Mouse (Mus musculus): ENCODE measurements around the gene Hps3.
A peak's percentile ranks its signal among the peaks of the same experiment; 100 is the strongest.
"Not testable (repeated sequence)": the region's sequence is repeated elsewhere in the genome, so short reads cannot be mapped to it uniquely, and the experiment has no call there.

The Hps3 gene

DNA sequence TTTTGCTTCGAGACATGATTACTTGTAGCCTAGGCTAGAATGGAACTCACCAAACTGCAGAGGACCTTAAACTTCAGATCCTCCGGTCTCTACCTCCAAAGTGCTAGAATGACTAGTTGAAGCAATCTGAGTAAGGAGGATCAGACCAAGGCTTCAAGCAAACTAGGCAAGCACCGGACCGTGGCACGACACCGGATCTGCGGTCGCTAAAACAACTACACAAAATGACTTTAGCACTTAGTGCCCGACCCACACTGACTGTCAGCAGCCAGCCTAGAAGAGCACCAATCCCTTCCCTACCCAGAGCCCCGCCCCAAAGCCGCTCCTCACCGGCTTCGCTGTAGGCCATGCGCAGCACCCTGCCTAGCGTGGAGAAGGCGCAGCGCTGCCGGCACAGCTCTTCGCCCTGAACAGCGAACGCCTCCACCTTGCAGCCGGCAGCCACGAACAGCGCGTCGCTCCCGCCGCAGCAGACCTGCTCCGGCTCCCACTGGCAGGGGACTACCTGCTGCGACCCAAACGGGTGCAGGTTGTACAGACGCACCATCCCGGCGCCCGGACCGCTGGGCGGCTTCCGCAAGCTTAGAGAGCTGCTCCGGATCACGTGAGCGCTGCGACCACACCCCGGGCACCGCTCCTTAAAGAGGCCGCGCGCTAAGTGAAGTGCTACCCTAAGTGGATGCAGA lies at the start of gene Hps3:
Gene Hps3, minus strand, starts transcription at position 597 of the 686 bp plus-strand sequence.
- DNase-seq (ENCODE audit: low spot score), result peak; percentile 26

DNA sequence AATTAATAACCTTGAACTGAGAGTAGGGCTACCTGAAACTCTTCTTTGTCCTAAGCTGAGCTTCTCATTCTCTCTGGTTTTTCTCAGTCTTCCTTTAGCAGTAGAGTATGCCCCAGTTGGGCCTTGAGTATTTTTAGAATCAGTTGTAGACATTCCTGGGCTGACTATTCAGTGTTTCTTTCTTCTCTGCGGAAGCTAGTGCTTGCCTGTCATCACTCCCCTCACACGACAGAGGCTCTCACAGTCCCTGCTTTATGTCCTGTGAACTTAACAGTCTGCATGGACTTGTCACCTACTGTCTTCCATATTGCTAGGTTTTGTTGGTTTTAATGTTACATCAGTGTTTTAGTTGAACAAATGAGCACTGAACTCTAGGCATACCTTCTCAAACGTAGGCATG lies 47.0 kb upstream of the Hps3 start:
- DNase-seq (ENCODE audit: low spot score), result no peak

DNA sequence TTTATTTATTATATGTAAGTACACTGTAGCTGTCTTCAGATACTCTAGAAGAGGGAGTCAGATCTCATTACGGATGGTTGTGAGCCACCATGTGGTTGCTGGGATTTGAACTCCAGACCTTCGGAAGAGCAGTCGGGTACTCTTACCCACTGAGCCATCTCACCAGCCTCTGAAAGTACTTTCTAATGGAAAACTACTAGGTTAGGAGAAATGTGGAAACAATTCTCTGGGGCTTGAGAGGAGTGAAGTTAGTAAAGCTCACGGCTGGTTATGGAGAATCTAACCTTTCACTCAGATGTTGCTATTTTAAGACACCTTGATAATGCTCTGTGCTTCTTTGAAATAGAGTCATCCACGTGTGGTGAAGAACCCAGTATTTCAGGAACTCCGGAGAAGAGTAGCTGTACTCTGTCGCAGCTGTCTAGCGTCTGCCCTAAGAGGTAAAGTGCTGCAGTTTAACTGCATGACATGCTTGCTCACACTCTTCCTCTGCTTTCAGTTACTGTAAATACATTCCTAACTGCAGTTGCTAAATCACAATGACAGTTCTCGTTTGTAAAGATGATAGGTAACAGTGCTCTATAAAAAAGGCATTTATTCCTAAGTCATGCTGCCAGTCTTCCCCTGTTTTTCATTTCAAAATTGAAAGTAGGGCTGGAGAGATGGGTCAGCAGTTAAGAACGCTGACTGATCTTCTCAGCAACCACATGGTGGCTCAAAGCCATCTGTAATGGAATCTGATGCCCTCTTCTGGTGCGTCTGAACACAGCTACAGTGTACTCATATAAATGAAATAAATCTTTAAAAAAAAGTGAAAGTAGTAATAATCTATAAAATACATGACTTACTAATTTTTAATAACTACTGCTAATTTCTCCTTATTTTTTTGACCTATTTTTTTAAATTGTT lies 41.3 kb upstream of the Hps3 start:
- no peak for DNase-seq (ENCODE audit: low spot score)

DNA sequence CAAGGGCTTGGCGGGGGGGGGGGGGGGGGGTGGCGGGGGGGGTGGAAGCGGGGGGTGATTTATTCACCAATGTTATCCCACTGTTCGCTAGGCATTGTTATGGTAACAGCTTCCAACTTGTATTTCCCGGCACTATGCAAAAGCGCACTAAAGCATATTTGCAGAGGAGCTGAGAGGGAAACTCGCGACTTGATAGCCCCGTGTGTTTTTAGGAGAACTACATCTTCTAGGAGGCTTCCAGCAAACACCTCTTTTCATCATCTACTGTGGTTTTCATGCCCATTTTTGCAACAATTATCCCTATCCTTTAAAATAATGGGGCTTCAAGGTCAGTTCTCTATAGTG lies 23.1 kb upstream of the Hps3 start:
- no peak for DNase-seq (ENCODE audit: low spot score)

DNA sequence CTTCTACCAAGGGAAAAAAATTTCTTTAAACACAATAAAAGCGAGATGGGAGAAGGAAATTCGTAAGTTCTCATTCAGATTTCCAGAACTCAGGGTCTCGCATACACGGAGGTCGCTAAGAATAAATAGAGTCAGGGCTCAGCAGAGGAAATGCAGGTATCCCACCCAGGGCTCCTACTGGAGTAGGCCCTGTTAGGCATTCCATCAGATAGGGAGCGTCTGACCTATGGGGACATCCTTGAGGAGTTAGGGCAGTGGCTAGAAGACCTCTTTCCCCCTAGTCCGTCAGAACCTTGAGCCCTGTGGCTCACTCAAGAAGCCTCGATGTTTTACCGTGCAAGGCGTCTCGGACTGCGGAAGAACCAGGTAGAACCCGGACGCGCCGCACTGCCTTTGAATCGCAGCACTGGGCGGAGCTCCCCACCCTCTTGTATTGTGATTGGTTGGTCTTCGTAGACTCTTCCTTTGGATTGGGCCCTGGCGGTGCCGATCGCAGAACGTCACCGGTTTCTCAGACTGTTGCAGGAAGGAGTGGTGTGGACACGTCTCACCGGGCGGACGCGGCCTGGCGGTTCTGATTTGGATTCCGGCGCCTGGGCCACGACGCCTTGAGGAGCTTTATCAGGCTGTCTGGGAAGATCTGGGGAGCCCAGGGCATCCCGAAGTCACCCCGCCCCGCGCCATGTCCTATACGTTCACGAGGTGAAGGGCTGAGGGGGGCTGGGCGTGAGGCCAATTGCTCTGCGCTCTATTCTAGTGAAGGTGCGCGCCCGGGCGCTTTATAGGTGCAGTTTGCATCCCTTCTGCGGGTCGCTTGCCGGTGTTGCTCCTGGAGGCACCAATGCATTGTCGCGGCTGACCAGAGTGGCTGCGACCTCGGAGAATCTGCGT lies 22.4 kb upstream of the Hps3 start, which contains the start of gene Hltf:
Gene Hltf, plus strand, starts transcription at position 506 of the 891 bp plus-strand sequence.
- DNase-seq (ENCODE audit: low spot score), result peak; percentile 59

DNA sequence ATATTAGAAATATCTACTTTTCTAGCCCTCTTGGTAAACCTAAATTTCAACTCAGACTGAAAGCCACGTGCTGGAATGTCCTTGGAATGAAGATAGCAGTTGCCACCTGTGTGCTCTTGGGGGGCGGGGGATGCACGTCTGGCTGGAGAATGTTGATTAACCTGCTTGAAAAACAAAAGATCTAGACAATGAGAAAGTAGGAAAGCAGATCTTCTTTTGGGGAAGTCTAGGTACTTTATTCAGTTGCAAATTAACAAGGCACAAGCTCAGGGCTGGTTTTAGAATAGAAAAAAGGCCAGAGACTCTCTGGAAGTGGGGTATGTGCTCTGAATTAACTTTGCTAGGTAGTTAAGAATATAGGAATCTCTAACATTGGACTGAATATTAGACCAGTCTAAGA lies 9.6 kb upstream of the Hps3 start:
- DNase-seq (ENCODE audit: low spot score), result not testable (repeated sequence)

DNA sequence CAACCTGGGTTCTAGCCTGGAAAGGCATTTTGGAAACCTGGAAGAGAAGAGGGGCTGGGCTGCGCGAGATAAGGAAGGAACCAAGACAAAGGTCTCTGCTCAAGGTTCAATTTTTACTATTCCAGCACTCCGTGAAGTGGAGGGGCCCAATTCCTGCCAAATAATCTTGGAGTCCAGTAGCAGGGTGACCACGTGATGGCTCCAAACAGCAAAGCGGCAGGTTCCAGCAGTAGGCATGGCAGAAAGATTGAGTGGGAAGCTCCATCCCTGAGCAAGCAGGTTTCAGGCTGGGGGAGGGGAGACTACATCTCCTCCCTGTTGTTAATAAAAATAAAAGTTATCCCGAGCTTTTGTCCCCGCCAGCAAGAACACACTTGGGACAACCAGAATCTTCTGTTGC lies 6.3 kb upstream of the Hps3 start:
- DNase-seq (ENCODE audit: low spot score), result not testable (repeated sequence)

DNA sequence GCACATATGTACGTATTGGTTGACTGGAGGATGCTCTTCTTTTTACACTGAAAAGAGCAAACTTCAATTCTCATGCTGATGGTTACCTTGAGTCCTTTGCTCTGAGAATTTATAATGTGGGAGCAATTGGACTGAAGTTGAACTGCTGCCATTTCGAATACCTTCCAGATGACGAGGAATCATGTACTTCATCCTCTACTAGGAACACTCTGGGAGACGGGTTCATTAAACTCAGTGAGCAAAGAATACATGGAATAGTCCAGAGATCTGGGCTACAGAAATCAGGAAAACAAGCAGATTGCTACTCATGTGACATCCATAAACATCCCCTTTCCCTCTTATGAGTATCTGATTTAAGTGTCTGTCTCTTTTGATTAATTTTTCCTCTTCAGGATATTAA lies 954 bp upstream of the Hps3 start:
- DNase-seq (ENCODE audit: low spot score), result no peak

DNA sequence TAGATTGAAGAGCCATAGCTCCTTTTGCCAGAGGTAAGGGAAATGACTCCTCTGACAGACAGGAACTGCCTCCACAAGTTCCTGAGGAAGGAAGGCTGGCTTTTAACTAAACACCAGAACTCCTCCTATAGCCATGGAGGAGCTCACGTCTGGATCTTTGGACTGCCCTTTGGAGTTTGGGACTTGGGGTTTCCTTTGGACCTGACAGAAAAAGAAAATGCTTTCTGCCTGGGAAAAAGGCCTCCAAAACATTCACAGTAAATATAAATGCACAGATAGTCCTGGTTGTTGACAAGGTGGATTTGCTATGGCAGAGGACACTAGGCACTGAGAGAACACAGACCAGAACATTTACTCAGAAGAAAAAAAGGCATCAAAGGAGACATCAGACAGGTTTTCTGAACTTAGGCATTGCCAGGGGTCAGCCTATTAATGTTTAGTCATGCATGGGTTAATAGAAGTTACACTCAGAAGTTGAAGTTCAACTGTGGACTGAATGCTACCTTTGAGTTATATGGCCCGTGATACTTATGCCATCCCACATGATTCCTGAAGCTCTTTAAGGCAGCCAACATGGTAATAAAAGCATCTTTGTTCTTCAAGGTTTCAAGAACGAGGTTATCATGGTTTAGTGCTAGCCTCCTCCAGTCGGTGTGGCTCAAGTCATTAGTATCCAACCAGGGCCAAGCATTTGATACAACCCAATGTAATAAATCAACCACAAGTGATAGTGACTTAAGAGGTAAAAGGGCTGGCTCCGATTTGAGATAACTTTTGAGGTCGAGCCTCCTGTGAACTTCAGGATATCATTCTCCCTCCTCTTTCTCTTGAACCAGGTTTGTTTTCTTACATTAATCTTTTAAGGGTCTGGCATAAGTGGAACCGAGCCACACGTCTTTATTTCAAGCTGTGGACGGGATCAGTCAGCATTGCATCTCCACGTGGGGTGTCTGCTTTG lies 1.1 kb downstream of the Hps3 start:
- no peak for DNase-seq (ENCODE audit: low spot score)

DNA sequence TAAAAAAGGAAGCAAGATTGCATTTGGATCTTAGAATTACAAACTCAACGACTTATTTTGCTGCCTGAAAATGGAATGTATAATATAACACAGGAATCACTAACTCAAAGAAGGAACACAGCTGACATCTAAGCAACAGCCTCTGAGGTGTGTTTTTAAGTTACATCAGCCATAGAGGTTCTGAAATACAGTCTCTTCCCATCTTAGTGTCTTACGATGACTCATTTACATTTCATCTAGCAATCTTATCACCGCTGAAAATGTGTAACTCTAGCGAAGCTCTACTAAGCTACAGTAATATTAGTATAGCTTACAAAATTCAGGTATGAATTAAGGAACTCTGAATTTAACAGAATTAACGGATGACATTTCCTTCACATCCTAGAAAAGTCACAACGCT lies 4.3 kb downstream of the Hps3 start:
- no peak for DNase-seq (ENCODE audit: low spot score)

DNA sequence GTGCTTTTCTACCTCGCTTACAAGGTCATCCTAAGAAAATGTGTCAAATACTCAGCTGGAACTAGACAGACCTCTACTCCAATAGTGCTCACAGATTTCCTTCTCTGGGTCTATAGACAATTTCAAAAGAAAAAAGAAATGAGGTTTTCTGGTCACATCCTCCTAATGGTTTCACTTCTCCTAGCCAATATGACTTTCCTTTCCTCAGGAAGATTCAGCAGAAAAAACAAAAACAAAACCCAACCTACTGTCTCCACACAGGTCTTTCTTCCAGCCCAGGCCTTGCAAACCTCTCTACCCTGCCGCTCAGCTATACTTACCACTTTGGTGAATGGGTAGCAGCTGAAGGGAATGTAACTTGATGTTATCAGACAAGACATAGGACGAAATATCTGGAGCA lies 6.5 kb downstream of the Hps3 start:
- no peak for DNase-seq (ENCODE audit: low spot score)

DNA sequence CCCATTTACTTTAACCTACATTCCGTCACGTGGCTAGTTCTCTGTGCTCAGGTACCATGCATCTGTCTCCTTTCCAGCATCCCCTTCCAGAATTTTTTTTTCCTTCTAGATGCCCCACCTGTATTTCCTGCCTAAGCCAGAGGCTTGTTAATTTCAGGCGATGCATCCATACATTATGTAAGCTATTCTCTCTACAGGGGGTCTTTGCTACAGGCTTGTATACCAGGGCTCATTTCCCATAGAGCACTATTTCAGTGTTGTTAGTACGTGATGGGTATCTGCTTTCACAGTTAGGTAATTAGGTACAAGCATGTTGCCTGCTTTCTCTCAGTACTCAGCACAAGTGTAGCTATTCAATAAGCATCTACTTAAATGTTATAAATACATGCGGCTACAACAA lies 7.3 kb downstream of the Hps3 start:
- no peak for DNase-seq (ENCODE audit: low spot score)

DNA sequence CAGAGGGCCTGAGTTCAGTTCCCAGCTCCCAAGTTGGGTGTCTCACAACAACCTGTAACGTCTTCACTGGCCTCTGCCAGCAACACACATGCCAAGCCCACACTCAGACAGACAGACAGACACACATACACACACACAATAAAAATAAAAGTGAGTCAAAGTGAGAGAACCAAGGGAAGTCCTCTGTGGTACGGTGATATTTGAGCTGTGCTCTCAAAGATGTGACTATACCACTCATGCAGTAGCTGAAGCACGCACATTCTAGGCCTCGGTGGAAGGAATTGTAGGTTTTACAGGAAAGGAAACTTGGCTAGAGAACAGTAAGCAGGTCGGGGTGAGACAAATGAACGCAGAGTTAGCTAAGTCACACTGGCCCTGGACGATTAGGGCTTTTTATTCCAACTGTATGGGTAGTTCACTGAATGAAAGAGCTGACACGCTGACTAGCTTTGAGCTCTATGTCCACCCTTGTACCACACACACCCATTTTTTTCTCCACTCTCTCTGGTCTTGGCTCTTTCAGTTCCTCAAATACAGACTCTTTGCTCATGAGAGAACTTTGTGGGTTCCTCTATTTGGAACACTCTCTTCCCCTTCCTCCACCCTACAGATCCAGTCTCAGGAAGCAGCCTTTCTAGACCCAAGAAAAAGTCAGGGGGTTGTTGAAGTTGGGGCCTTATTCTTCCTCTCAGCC lies 8.0 kb downstream of the Hps3 start:
- DNase-seq (ENCODE audit: low spot score), result no peak

DNA sequence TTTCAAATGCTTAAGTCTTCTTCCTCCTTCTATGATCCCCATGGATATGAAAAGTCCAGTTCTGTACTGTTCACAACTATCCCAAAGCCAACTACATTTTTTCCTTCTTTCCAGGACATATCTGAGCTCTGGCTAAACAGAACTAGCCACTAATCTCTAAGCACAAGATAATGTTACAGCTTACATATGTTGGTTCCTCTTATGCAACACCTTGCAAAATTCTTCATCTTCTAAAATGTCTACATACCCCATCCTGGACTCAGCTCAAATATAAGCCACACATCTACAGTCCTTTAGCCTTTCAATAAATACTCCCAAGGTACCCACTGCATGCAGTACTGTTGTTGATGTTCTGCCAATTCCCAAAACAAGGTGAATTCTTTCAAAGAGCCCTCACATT lies 8.6 kb downstream of the Hps3 start:
- no peak for DNase-seq (ENCODE audit: low spot score)

DNA sequence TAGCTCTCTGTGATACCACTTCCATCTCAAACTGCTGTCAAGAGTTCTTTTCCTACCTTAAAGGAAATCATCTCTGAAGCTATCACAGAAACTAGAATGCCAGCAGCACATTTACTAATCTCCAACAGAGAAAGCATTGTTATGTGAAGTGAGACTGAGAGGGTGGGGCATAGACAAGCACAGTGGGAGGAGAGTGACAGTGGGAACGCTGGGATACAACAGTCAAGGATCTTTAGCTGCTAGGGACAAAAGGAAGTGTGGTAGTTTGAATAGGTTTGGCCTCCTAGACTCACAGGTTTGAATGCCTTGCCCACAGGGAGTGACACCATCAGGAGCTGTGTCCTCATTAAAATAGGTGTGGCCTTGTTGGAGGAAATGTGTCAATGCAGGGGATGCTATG lies 11.3 kb downstream of the Hps3 start:
- DNase-seq (ENCODE audit: low spot score), result no peak

DNA sequence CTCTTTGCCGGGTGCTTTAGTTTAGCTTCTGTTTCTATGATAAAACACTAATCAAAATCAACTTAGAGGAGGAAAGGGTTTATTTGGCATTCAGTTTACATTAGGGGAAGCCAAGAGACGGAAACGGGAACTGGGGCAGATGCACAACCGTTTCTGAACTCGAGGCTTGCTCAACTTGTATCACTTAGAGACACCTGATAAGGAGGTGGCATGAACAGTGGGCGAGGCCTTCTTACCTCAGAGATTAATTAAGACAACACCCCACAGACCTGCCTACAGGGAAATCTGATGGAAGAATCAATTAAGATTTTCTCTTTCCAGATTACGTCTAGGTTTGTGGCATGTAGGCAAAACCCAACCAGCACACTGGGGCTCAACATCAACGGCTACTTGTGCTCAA lies 17.0 kb downstream of the Hps3 start:
- no peak for DNase-seq (ENCODE audit: low spot score)

DNA sequence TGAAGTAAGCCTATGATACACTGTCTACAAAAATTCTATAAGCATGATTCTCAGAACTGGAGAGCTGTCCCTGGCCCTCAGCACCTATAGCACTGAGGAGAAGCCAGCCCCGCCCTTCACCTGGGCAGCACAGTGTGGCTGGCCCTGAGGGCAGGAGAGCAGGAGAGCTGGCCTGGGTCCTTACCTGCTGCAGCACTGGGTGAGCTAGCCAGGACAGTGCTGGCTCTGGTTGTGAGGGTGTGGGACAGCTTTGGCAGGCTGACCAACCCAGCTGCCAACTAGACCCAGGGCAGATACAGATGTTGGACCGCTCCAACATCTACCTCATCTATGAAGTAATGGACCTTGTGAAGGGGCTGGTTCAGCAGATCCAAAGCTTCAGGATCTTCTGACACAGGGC lies 20.7 kb downstream of the Hps3 start:
- no peak for DNase-seq (ENCODE audit: low spot score)

DNA sequence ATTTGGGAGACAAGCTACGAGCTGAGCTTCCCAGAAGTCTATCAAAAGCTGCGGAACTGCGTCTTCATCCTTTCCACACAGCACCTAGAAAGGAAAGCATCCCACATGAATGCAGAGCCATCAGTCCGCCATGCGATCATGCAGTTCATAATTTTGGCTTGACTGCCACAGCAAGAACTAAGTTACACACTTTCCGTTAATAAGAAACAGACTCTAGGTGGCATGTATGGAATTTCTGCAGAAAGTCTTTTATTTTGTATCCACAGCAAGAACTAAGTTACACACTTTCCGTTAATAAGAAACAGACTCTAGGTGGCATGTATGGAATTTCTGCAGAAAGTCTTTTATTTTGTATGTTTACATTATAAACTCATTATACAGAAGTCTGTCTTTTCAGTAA lies 24.2 kb downstream of the Hps3 start:
- not testable (repeated sequence) for DNase-seq (ENCODE audit: low spot score)

DNA sequence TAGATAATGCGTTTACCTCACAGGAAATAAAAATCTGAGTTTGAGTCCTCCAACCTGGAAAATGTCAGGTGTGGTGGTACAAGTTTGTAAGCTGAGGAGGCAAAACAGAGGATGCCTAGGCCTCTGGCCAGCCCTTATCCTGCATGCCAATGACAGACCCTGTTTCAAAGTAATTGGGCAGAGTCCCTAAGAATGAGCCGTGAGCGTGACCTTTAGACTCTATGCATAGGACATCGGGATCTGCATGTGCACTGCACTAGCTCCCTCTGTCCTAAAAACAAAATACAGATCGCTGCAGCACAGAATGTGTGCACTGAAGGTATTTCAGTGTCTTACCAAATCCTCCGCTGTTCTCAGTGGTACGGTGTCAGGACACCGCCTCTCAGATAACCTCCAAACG lies 24.7 kb downstream of the Hps3 start:
- no peak for DNase-seq (ENCODE audit: low spot score)

DNA sequence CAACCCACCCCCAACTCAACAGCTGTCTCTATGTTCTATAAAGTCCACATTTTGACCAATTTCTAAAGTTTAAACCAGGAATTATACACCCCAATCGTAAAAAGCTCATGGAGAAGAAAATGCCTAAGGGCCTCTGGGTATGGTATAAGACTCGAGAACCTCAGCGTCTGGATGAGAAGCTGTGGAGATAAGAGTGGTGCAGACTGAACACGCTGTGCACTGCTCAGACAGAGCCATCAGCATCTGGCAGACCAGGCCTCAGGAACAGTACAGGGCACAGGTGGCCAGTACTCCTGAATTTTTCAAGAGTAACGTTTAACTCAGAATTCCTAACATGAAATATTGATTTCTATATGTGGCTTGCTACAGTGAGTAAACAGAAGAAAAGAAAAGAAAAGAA lies 27.4 kb downstream of the Hps3 start:
- no peak for DNase-seq (ENCODE audit: low spot score)

DNA sequence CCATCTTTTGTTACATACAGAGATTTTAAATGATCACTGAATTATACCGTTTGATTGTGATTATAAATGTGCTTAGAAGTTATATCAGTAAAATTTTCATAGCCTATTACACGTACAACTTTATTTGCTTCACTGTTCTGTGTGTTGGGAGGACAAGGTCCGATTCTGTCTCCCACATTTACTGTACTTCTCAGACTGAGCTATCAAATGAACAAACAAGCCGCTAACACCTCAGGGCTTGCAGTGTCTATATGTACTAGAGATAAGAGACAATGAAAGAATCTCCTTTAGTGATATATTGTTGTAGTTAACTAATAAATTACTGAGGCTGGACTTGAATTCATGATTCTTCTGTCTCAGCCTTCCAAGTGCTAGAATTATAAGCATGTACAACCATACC lies 27.8 kb downstream of the Hps3 start:
- DNase-seq (ENCODE audit: low spot score), result no peak

Data from urinary bladder, postnatal 10 days (tissue).